Mouse (Mus musculus) embryonic facial prominence, embryonic 10.5 days (tissue): ENCODE measurements around the gene Larp6. TPM values are rescaled to one million over a fixed set of nuclear protein-coding genes. Genes with fewer than 3 reads are reported as not detected.

Source experiments
- DNase-seq: peaks from one replicate; pipeline ENCODE4 v3.0.0-alpha.2; 2017; ENCODE audit warnings: low spot score
- H3K27ac ChIP-seq: fragments of 300-500 bp; sonication (generic); replicated peaks from 2 replicates; pipeline ENCODE4 v1.5.1; 2016; ENCODE audit warnings: mild to moderate bottlenecking
- H3K27me3 ChIP-seq: fragments of 300-500 bp; sonication (generic); replicated peaks from 2 replicates; pipeline ENCODE4 v1.6.1; 2016; ENCODE audit warnings: low read depth, mild to moderate bottlenecking; ENCODE audit not compliant: poor library complexity, severe bottlenecking
- H3K36me3 ChIP-seq: fragments of 300-500 bp; sonication (generic); replicated peaks from 2 replicates; pipeline ENCODE4 v1.6.1; 2016; ENCODE audit warnings: mild to moderate bottlenecking, moderate library complexity
- H3K4me1 ChIP-seq: fragments of 300-500 bp; sonication (generic); 2 replicates; pipeline ENCODE4 v1.6.1; 2016
- H3K4me3 ChIP-seq: fragments of 300-500 bp; sonication (generic); 2 replicates; pipeline ENCODE4 v1.5.1; 2016; ENCODE audit warnings: mild to moderate bottlenecking, moderate library complexity
- H3K9me3 ChIP-seq: fragments of 300-500 bp; sonication (generic); 2 replicates; pipeline ENCODE4 v1.6.1; 2016; ENCODE audit warnings: mild to moderate bottlenecking
- WGBS: fragments of 180-500 bp; shearing (Covaris S2); methylation state at CpG from one replicate; pipeline ENCODE4 v1.1.7; 2016; 5-methylcytosine and 5-hydroxymethylcytosine counted together
- polyA plus RNA-seq: library from polyadenylated mRNA; unstranded; fragments of >200 nt; fragmentation: Nextera tagmentation; extraction: Ambion mirVana; gene quantifications from 2 replicates; pipeline ENCODE4 v1.2.1, GENCODE M21; 2016

The Larp6 gene
- polyA plus RNA-seq, 1 experiment from 2014 or later, result 0.72 TPM

DNA sequence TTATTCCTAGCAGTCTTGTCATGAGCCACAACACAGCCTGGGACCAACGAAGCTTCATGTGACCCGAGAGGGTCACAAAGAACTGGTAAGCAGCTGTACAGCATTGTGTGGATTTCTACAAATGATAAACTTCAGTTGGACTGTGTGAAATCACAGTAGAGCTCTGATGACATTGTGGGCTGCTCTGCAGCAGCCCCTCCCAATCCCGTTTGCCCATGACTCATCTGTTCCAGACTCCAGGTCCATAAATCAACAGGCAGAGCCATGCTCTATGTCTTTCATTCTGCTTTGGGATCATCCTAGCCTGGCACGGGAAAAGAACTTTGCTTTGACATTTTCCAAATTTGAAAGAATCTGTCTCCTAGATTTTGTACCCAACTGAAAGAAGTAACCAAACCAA is 20.2 kb upstream of the Larp6 start:
- DNase-seq, result no peak
- no peaks in the 10 kb centered on the region for H3K36me3 ChIP-seq
- no peak overlapping the region for H3K4me3 ChIP-seq
- no peak overlapping the region for H3K27ac ChIP-seq
- H3K4me1 ChIP-seq, result peaks cover 8% of the 10 kb centered on the region
- WGBS, result 73% methylated on average over 4 of the region's 4 CpGs
- no peaks in the 10 kb centered on the region for H3K27me3 ChIP-seq
- no peaks in the 10 kb centered on the region for H3K9me3 ChIP-seq

DNA sequence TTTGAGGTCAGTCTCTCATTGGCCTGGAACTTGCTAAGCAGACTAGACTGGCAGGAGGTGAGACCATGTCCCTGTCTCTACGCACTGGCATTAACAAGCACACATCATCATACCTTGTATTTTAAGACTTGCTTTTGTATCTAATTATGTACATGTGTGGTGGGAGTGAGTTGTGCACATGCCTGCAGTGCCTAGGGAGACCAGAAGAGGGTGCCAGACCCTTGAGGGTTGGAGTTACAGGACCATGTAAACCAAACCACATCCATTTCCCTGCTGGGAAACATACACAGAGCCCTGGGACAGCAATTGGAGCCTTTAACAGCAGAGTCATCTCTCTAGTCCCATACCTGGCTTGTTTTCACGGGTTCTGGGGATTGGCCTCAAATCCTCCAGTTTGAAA is 18.8 kb upstream of the Larp6 start:
- peak; percentile 38 for DNase-seq
- Histone ChIP-seq H3K27me3 (no peaks in the 10 kb centered on the region), H3K4me1 (peaks cover 4% of the 10 kb centered on the region; the same call in 1 of the 2 replicates), H3K27ac (no peak overlapping the region), H3K36me3 (no peaks in the 10 kb centered on the region), H3K9me3 (no peaks in the 10 kb centered on the region), H3K4me3 (no peak overlapping the region)
- WGBS, result 62% methylated on average over 2 of the region's 2 CpGs

DNA sequence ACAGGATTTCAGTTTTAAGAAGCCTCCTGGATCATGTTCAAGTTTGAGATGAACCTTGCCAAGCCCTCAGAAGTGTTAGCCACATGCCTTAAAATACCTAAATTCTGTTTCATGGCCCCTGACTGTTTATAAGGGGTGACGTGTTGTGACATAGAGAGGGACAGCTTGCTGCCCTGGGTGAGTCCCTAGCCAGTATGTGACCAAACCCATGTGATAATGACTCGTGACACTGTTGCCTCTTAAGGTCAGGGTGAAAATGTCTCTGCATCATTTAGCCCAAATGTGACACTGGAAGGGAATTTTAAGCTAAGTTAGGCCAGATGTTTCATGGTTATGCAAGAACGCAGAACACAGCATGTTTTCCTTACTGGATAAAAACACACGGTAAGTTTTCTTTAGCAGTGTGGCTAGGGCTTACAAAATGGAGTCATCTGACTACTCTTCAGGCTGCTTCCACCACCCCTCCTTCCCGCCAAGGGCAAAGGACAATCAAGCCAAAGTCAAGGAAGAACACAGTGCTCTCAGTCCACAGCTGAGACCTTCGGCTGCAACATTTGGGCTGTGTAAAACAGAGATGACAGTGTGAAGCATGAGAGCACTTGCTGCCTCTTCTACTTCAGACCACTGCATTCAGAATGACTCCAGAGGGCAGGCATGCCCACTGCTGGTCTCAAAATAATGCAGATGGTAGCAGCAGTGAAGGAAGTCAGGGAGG is 16.4 kb upstream of the Larp6 start:
- no peaks in the 10 kb centered on the region for H3K9me3 ChIP-seq
- H3K27me3 ChIP-seq, result no peaks in the 10 kb centered on the region
- H3K4me1 ChIP-seq, result peaks cover 7% of the 10 kb centered on the region
- 55% methylated on average over 6 of the region's 6 CpGs for WGBS
- H3K4me3 ChIP-seq, result no peak overlapping the region
- no peak for DNase-seq
- no peaks in the 10 kb centered on the region for H3K36me3 ChIP-seq
- H3K27ac ChIP-seq, result no peak overlapping the region

DNA sequence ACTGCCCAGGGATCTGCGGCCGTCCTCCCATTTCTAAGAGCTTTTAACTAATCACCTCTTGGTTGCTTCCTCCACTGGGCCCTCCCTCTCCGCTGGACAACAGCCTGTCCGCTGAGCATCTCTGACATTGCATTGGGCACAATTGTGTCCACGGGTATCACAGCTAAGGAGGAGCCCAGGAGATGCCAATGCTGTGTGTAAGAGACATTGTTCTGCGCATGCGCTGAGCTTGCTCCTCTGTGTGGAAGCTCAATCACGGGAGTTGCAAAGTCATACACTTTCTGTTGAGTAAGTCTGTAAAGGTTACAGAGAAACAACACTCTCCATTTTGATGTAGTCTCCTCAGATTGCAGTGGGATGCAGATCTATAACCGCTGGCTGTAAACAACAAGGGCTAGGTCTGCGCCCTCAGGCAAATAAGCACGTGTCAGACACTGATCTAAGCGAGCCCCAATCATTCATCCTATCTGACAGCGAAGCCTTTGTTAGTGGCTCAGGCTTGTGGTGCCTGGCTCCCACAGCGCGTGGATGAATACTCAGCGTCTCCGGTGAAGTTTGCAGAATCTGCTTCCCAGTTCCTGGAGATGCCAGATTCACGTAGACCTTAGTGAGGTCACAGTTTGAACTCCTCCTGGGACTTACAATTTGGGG is 13.1 kb upstream of the Larp6 start:
- H3K9me3 ChIP-seq, result no peaks in the 10 kb centered on the region
- no peak overlapping the region for H3K27ac ChIP-seq
- H3K4me3 ChIP-seq, result no peak overlapping the region
- peaks cover 7% of the 10 kb centered on the region for H3K4me1 ChIP-seq
- no peaks in the 10 kb centered on the region for H3K36me3 ChIP-seq
- no peaks in the 10 kb centered on the region for H3K27me3 ChIP-seq
- DNase-seq, result peak; percentile 21
- 60% methylated on average over 18 of the region's 18 CpGs for WGBS

DNA sequence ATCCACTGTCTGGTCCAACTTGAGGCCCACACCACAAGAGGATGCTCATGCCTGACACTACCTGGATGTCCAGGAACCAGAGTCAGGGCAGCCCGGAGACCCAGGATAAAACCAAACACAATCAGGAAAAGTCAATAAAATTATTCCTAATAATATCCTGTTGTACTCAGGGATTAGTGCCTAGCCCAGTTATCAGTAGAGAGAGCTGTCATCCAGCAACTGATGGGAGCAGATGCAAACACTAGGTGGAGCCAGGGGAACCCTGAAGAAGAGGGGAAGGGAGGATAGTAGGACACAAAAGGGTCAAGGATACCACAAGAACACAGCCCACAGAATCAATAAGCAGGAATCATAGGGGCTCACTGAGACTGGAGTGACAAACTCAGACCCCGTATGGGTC is 5.2 kb upstream of the Larp6 start:
- Histone ChIP-seq H3K4me3 (no peak overlapping the region), H3K27me3 (peaks cover 12% of the 10 kb centered on the region), H3K4me1 (peaks cover 9% of the 10 kb centered on the region), H3K36me3 (no peaks in the 10 kb centered on the region), H3K27ac (no peak overlapping the region), H3K9me3 (no peaks in the 10 kb centered on the region)
- DNase-seq, result no peak
- 86% methylated on average over 2 of the region's 2 CpGs for WGBS

DNA sequence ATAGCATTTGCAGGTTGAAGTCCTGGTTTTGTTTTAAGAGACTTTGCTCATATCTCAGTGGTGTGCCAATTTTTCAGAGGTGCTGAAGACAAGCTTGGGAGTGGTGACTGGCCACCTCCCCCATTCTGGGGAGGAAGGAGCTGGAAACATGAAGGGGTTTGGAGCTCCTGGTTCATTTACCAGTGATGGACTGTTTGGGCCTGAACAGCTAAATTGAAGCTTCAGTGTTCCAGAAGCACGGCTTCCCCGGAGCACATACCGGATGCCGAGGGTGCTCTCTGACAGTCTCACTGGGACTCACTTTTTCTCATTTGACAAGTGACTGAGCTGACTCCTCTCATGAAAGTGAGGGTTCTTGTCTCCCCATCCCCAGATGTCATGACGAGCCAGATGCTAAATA is 4.2 kb upstream of the Larp6 start:
- no peak for DNase-seq
- H3K27ac ChIP-seq, result no peak overlapping the region
- WGBS, result 87% methylated on average over 5 of the region's 5 CpGs
- H3K36me3 ChIP-seq, result no peaks in the 10 kb centered on the region
- H3K27me3 ChIP-seq, result peaks cover 22% of the 10 kb centered on the region
- peaks cover 19% of the 10 kb centered on the region for H3K4me1 ChIP-seq
- no peaks in the 10 kb centered on the region for H3K9me3 ChIP-seq
- H3K4me3 ChIP-seq, result no peak overlapping the region

DNA sequence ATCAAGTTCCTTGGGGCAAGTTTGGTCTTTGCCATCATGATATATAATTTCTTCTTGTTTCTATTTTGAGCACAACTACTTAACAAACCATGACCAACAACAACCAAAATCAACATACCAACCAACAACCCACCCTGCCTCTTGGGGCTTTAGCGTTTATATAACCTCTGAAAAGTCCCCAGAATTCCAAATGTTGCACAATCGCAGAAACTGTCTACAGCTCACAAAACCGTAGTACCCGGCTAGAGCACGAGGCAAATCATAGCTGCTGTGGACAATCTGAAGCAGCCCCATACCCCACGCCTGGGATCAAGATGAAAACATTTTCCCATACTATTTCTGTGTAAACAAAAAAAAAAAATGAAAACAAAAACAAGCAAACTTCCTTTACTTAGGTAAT is 3.1 kb upstream of the Larp6 start:
- Histone ChIP-seq H3K27ac (no peak overlapping the region), H3K27me3 (peaks cover 33% of the 10 kb centered on the region), H3K4me3 (no peak overlapping the region), H3K9me3 (no peaks in the 10 kb centered on the region), H3K36me3 (no peaks in the 10 kb centered on the region), H3K4me1 (peaks cover 25% of the 10 kb centered on the region)
- no peak for DNase-seq
- WGBS, result 83% methylated on average over 6 of the region's 6 CpGs

DNA sequence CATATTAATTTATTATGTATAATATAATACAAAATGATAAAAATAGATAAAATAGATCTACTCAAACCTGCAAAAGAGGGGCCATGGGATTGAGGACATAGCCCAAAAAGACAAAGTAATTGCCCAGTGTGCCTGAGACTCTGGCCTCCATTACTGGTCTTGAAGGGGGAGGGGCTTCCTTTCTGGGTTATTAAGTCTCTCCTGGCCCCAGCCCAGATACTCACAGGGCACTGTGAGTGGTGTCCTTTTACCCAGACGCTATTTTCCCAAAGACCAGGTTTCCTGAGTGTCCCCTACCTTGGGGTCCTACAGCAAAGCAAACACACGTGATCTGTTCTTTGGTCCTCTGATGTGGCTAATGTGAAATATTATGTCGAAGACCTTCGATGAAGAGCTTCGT is 778 bp upstream of the Larp6 start:
- 82% methylated on average over 5 of the region's 5 CpGs for WGBS
- Histone ChIP-seq H3K4me1 (peaks cover 25% of the 10 kb centered on the region), H3K27me3 (peaks cover 39% of the 10 kb centered on the region), H3K27ac (no peak overlapping the region), H3K9me3 (no peaks in the 10 kb centered on the region), H3K4me3 (no peak overlapping the region), H3K36me3 (no peaks in the 10 kb centered on the region)
- DNase-seq, result no peak

DNA sequence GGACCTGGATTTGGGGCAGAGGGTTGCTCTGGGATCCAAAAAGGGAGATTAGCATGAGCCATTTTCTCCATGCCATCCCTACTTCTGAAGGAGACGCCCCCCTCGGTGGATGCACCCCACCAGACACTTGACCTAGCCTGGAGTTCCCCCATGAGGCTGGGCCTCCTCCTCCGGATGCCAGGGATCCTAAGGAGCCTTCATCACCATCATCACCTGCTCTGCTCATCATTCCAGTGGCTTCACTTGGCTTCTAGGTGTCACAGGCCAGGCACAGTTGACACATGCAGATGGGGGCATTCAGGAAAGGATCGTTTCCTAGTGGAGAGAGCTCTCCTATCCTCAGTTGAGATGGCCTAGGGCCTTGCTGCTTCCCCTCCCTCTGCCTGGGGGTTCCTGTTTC is 827 bp downstream of the Larp6 start:
- Histone ChIP-seq H3K9me3 (no peaks in the 10 kb centered on the region), H3K36me3 (no peaks in the 10 kb centered on the region), H3K4me1 (peaks cover 25% of the 10 kb centered on the region), H3K27ac (peak overlapping the region; percentile 82; the same call in 1 of the 2 replicates), H3K27me3 (peaks cover 39% of the 10 kb centered on the region), H3K4me3 (peak overlapping the region; percentile 80)
- WGBS, result 38% methylated on average over 4 of the region's 4 CpGs
- no peak for DNase-seq

DNA sequence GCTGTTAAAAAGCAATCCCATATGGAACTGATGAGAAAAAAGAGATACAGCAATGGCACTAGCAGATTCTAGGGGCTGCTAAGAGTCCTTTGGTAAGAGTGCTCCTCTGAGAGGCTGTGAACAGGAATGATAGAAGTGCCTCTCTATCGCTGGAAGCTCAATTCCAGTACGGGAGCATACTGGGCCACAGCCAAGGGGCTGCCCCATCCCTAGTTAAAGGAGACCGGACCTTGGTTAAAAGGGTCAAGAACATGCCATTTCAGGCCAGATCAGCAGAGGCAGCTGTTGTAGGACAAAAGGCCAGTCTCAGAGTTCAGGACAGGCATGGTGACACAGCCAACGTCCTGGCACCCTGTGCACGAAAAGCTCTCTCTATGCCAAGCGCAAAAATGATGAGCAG is 1.4 kb downstream of the Larp6 start:
- H3K9me3 ChIP-seq, result no peaks in the 10 kb centered on the region
- peaks cover 25% of the 10 kb centered on the region for H3K4me1 ChIP-seq
- H3K36me3 ChIP-seq, result no peaks in the 10 kb centered on the region
- 87% methylated on average over 6 of the region's 6 CpGs for WGBS
- H3K27me3 ChIP-seq, result peaks cover 39% of the 10 kb centered on the region
- H3K4me3 ChIP-seq, result no peak overlapping the region
- no peak overlapping the region for H3K27ac ChIP-seq
- no peak for DNase-seq

DNA sequence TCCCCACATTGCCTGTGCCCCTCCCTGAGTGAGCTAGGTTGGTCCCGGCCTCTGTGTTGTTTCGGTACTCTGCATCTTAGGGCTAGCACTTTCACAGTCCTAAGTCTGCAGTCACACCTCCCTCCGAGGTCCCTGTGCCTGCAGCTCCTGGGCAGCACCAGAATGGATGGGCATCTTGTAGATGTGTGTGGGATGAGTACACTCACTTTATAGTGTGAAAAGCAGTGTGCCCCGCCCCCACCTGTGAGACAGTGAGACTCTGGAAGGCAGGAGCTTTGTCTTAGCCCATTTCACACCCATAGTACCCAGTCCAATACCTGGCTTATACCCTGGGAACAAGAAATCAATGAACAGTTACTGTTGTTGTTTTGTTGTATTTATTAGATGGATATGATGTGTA is 2.5 kb downstream of the Larp6 start:
- H3K27me3 ChIP-seq, result peaks cover 44% of the 10 kb centered on the region
- H3K36me3 ChIP-seq, result no peaks in the 10 kb centered on the region
- H3K9me3 ChIP-seq, result no peaks in the 10 kb centered on the region
- 89% methylated on average over 4 of the region's 4 CpGs for WGBS
- peaks cover 25% of the 10 kb centered on the region for H3K4me1 ChIP-seq
- no peak for DNase-seq
- no peak overlapping the region for H3K27ac ChIP-seq
- no peak overlapping the region for H3K4me3 ChIP-seq

DNA sequence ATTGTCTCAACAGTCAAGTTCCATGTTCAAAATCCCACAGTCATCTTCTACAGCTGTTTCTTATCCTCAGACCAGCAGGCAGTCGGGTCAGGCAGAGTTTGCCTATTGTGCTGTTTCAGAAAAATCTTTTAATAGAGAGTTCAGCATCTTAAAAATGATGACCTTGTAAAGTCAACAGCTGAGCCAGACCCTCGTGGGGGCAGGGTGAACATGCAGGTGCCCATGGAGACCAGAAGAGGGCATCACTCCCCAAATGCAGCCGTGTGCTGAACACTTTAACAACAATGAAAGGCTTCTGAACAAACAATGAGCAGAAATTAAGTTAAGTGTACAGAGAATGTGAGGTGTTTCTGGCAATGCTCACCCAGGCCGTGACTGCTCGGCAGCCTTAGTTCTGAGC is 3.0 kb downstream of the Larp6 start:
- 65% methylated on average over 5 of the region's 5 CpGs for WGBS

DNA sequence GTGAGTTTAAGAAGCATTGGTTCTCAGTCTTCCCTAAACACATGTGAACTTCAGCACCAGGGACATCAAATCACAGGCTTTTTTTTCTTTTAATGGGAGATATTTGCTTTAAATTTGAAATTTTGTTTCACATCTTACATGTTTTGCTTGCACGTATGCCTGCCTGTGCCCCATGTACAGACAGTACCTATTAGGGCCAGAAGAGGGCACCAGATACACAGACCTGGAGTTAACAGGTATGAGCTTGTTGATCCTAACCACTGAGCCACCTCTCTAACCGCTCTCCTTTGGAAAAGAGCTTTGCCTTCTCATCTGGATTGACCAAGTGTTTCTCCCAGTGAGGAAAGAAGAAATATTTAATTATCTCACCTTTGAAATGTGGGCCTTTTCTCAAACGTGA is 5.5 kb downstream of the Larp6 start:
- no peak overlapping the region for H3K4me3 ChIP-seq
- WGBS, result 60% methylated on average over 3 of the region's 3 CpGs
- H3K27me3 ChIP-seq, result peaks cover 27% of the 10 kb centered on the region
- no peak overlapping the region for H3K27ac ChIP-seq
- H3K9me3 ChIP-seq, result no peaks in the 10 kb centered on the region
- peaks cover 12% of the 10 kb centered on the region for H3K4me1 ChIP-seq
- DNase-seq, result peak; percentile 51
- H3K36me3 ChIP-seq, result no peaks in the 10 kb centered on the region

More for the DNA sequence above, 3.0 kb downstream of the Larp6 start:
- Histone ChIP-seq H3K9me3 (no peaks in the 10 kb centered on the region), H3K4me3 (no peak overlapping the region), H3K36me3 (no peaks in the 10 kb centered on the region), H3K27me3 (peaks cover 45% of the 10 kb centered on the region), H3K27ac (no peak overlapping the region), H3K4me1 (peaks cover 25% of the 10 kb centered on the region)
- no peak for DNase-seq
